In genomic region chr16:45824025-45824424, GRCm38 (mm10) we compare ENCODE assay signal across 14 mouse cellular contexts.
"Had no signal": no experiment of that assay in that cellular context is flagged by ENCODE, and none has a peak within 500 bp of the region (broad histone marks: within the 10 kb centered on the region; RNA-seq: fewer than 3 reads in every experiment).

No protein-coding gene starts in this region.

- H3K4me3 ChIP-seq: left cerebral cortex, adult 2 months; liver, embryonic 13.5 days; megakaryocyte, embryonic 14.5 days; midbrain, embryonic 10.5 days; midbrain, embryonic 13.5 days had no signal

- H3K27ac ChIP-seq: hindbrain, postnatal 0 days; left cerebral cortex, adult 2 months; liver, embryonic 13.5 days; midbrain, embryonic 10.5 days; midbrain, embryonic 13.5 days had no signal

- DNase-seq: kidney, adult 8-10 months; kidney, postnatal 36 days; layer of hippocampus, postnatal 36 days; liver, embryonic 13.5 days; lung, postnatal 14 days; thymus, adult 18-20 months; thymus, postnatal 36 days had no signal

- H3K9me3 ChIP-seq: liver, embryonic 13.5 days; midbrain, embryonic 10.5 days; midbrain, embryonic 13.5 days had no signal

- ATAC-seq: hindbrain, postnatal 0 days; inflammation-experienced regulatory T-cells, adult 6 months; intestine, embryonic 16.5 days; midbrain, embryonic 13.5 days had no signal

- H3K4me1 ChIP-seq: liver, embryonic 13.5 days; megakaryocyte, embryonic 14.5 days; midbrain, embryonic 10.5 days; midbrain, embryonic 13.5 days had no signal

- H3K27me3 ChIP-seq: liver, embryonic 13.5 days; megakaryocyte, embryonic 14.5 days; midbrain, embryonic 13.5 days had no signal

- H3K9ac ChIP-seq: liver, embryonic 13.5 days; midbrain, embryonic 13.5 days had no signal

- H3K4me2 ChIP-seq: liver, embryonic 13.5 days; midbrain, embryonic 13.5 days had no signal
